Mouse (Mus musculus) C2C12 (cell line): Measurements from ENCODE around the gene Ccdc153. TPM values are rescaled to one million over a fixed set of nuclear protein-coding genes. Genes with fewer than 3 reads are reported as not detected.

Source experiments
- H3K27me3 ChIP-seq: one replicate; pipeline ENCODE4 v1.6.1; 2011; ENCODE audit not compliant: control insufficient read depth, insufficient read depth, insufficient read length
- H3K36me3 ChIP-seq: one replicate; pipeline ENCODE4 v1.6.1; 2011; ENCODE audit not compliant: control insufficient read depth, insufficient read depth
- H3K4me3 ChIP-seq: one replicate; pipeline ENCODE4 v1.5.1; 2011; ENCODE audit warnings: mild to moderate bottlenecking, control low read depth; ENCODE audit not compliant: poor library complexity, insufficient read depth, severe bottlenecking
- H3K79me2 ChIP-seq: one replicate; pipeline ENCODE4 v1.6.1; 2011; ENCODE audit not compliant: control insufficient read depth, insufficient read depth
- H3K79me3 ChIP-seq: one replicate; pipeline ENCODE4 v1.6.1; 2011; ENCODE audit warnings: low read depth, control low read depth
- H3ac ChIP-seq: one replicate; pipeline ENCODE3; 2011; ENCODE audit warnings: low read depth; ENCODE audit not compliant: control insufficient read depth, insufficient read length
- CEBPB ChIP-seq: IDR thresholded peaks from one replicate; pipeline ENCODE4 v1.6.1; 2011; ENCODE audit warnings: low read depth, mild to moderate bottlenecking, control low read depth, moderate library complexity
- CTCF ChIP-seq: IDR thresholded peaks from one replicate; pipeline ENCODE4 v1.5.1; 2011; ENCODE audit not compliant: control insufficient read depth, insufficient read depth, insufficient read length
- FOSL1 ChIP-seq: IDR thresholded peaks from one replicate; pipeline ENCODE4 v1.8.0; 2011; ENCODE audit warnings: mild to moderate bottlenecking, low read length; ENCODE audit not compliant: poor library complexity, insufficient read depth, severe bottlenecking
- MAX ChIP-seq: IDR thresholded peaks from one replicate; pipeline ENCODE4 v1.6.1; 2011; ENCODE audit warnings: mild to moderate bottlenecking, control low read depth
- MYOD1 ChIP-seq: IDR thresholded peaks from one replicate; pipeline ENCODE4 v1.6.1; 2011; ENCODE audit warnings: low read depth; ENCODE audit not compliant: control insufficient read depth, insufficient read length
- MYOG ChIP-seq: IDR thresholded peaks from one replicate; pipeline ENCODE4 v1.6.1; 2011; ENCODE audit not compliant: control insufficient read depth, insufficient read length; ENCODE audit errors: extremely low read depth
- USF1 ChIP-seq: IDR thresholded peaks from one replicate; pipeline ENCODE4 v1.6.1; 2011; ENCODE audit warnings: low read depth, mild to moderate bottlenecking, control low read depth, moderate library complexity
- polyA plus RNA-seq: library from polyadenylated mRNA; unstranded; fragments of >200 nt; fragmentation: generic; extraction: Trizol; gene quantifications from one replicate; pipeline ENCODE4 v1.2.1, GENCODE M21; 2012; ENCODE audit warnings: missing spikeins

The Ccdc153 gene
- polyA plus RNA-seq, 1 experiment, result 0.04 TPM

- Histone ChIP-seq H3ac (no peak overlapping the region), H3K79me3 (peaks cover 23% of the 10 kb centered on the region), H3K27me3 (no peaks in the 10 kb centered on the region), H3K36me3 (peaks cover 9% of the 10 kb centered on the region), H3K79me2 (peaks cover 49% of the 10 kb centered on the region), H3K4me3 (no peak overlapping the region)
- TF ChIP-seq MYOD1 (no peak), MAX (no peak), CEBPB (no peak), USF1 (no peak), FOSL1 (no peak), CTCF (no peak), MYOG (no peak)
These were observed 41.3 kb upstream of the Ccdc153 start for GRCm38 (mm10) chr9:44199166-44199565.

GRCm38 (mm10) chr9:44199580-44199979 lies 40.9 kb upstream of the Ccdc153 start:
- Histone ChIP-seq H3K36me3 (peaks cover 9% of the 10 kb centered on the region), H3K4me3 (no peak overlapping the region), H3K27me3 (no peaks in the 10 kb centered on the region), H3K79me2 (peaks cover 49% of the 10 kb centered on the region), H3ac (no peak overlapping the region), H3K79me3 (peaks cover 24% of the 10 kb centered on the region)
- TF ChIP-seq MYOG (no peak), MYOD1 (no peak), CEBPB (no peak), MAX (no peak), USF1 (no peak), CTCF (no peak), FOSL1 (no peak)

GRCm38 (mm10) chr9:44200458-44200857 lies 40.0 kb upstream of the Ccdc153 start:
- Histone ChIP-seq H3ac (no peak overlapping the region), H3K36me3 (peaks cover 5% of the 10 kb centered on the region), H3K79me2 (peaks cover 53% of the 10 kb centered on the region), H3K27me3 (no peaks in the 10 kb centered on the region), H3K4me3 (no peak overlapping the region), H3K79me3 (peaks cover 27% of the 10 kb centered on the region)
- TF ChIP-seq MYOD1, result no peak
- TF ChIP-seq CTCF, result no peak
- no peak for TF ChIP-seq CEBPB
- no peak for TF ChIP-seq USF1
- no peak for TF ChIP-seq MAX
- no peak for TF ChIP-seq MYOG
- no peak for TF ChIP-seq FOSL1

- Histone ChIP-seq H3K4me3 (no peak overlapping the region), H3ac (no peak overlapping the region), H3K79me3 (peaks cover 51% of the 10 kb centered on the region), H3K36me3 (no peaks in the 10 kb centered on the region), H3K79me2 (peaks cover 97% of the 10 kb centered on the region), H3K27me3 (no peaks in the 10 kb centered on the region)
- no peak for TF ChIP-seq MYOG
- no peak for TF ChIP-seq MAX
- no peak for TF ChIP-seq FOSL1
- TF ChIP-seq CEBPB, result no peak
- TF ChIP-seq CTCF, result no peak
- no peak for TF ChIP-seq MYOD1
- TF ChIP-seq USF1, result no peak
These were observed 32.6 kb upstream of the Ccdc153 start for GRCm38 (mm10) chr9:44207840-44208239.

GRCm38 (mm10) chr9:44209416-44209815 lies 31.1 kb upstream of the Ccdc153 start:
- H3K4me3 ChIP-seq, result no peak overlapping the region
- H3K79me3 ChIP-seq, result peaks cover 46% of the 10 kb centered on the region
- no peaks in the 10 kb centered on the region for H3K36me3 ChIP-seq
- TF ChIP-seq MAX (no peak), MYOD1 (no peak), CEBPB (no peak), CTCF (no peak)
- H3K79me2 ChIP-seq, result peaks cover 94% of the 10 kb centered on the region
- H3ac ChIP-seq, result no peak overlapping the region
- no peaks in the 10 kb centered on the region for H3K27me3 ChIP-seq

- Histone ChIP-seq H3ac (no peak overlapping the region), H3K79me2 (peaks cover 64% of the 10 kb centered on the region)
- TF ChIP-seq MYOD1, result no peak
- no peak for TF ChIP-seq MAX
- TF ChIP-seq USF1, result no peak
- no peak for TF ChIP-seq CTCF
- TF ChIP-seq CEBPB, result no peak
- TF ChIP-seq FOSL1, result no peak
- TF ChIP-seq MYOG, result no peak
These were observed 28.1 kb upstream of the Ccdc153 start for GRCm38 (mm10) chr9:44212406-44212805.

More at GRCm38 (mm10) chr9:44212406-44212805, 28.1 kb upstream of the Ccdc153 start:
- H3K27me3 ChIP-seq, result no peaks in the 10 kb centered on the region
- no peaks in the 10 kb centered on the region for H3K36me3 ChIP-seq
- H3K4me3 ChIP-seq, result no peak overlapping the region
- peaks cover 32% of the 10 kb centered on the region for H3K79me3 ChIP-seq
